Mouse (Mus musculus): Measurements from ENCODE around the gene Kcnj2. TPM values are rescaled to one million over a fixed set of nuclear protein-coding genes. Genes with fewer than 3 reads are reported as not detected.

Kcnj2 gene
- total RNA-seq, 1 experiment from 2014 or later, result 21.6 TPM

DNA sequence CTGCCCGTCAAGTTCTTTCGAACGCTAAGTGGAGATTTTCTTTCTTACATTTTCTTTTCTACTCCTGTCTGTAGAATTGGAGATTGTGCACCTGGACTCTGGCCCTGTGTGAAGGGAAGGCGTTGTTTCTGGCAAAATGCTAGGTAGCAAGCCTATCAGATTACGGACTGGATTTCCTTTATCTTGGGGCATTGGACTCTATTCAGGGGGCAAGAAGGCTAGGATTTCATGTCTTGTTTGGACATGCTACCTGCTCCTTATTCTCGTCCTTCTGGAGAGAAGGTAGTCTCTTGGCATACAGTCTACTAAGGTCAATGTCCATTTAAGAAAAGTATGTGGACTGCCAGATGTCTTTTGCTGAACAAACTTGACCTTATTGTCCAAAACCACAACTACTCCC lies 21.0 kb downstream of the Kcnj2 start:
- no peak for ATAC-seq (replicated peaks; ENCODE audit: insufficient number of reproducible peaks, low FRiP score, low TSS enrichment, poor library complexity, severe bottlenecking)

DNA sequence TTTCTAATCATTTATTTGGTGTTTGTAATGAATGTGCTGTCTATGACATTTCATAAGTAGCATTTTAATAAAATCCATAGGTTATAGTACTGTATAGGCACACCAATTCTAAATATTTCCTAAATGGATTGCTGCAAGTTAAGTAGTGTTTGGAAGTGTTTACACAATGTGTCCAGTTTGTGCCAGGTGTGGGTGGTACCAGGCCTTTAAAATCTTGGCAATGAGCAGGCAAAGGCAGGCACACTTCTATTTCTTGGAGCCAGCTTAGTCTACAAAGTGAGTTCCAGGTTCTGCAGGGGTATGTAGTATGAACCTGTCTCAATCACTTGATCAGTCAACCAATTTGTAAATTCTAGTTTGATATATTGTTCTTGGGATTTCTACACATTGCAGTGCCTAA lies 22.3 kb downstream of the Kcnj2 start:
- no peak for ATAC-seq (replicated peaks; ENCODE audit: insufficient number of reproducible peaks, low FRiP score, low TSS enrichment, poor library complexity, severe bottlenecking)

DNA sequence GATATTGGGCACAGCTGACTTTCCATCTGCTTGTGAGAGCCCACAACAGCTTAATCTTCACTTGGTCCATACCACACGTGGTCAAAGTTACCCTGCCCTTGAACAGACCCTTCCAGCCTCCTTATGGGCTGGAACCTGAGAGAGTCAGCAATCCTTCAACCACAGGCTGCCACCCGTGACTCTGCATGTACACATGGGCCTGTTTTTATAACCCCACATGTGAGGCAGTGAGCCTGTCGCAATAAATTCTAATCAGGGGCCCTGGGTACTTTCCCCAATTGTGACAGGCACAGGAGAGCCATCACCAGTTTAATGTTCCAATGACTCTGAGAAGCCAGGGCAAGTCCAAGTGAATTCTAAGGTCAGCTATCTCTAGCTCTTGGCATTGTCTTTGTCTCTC lies 22.8 kb downstream of the Kcnj2 start:
- ATAC-seq (replicated peaks; ENCODE audit: insufficient number of reproducible peaks, low FRiP score, low TSS enrichment, poor library complexity, severe bottlenecking), result peak; percentile 90

DNA sequence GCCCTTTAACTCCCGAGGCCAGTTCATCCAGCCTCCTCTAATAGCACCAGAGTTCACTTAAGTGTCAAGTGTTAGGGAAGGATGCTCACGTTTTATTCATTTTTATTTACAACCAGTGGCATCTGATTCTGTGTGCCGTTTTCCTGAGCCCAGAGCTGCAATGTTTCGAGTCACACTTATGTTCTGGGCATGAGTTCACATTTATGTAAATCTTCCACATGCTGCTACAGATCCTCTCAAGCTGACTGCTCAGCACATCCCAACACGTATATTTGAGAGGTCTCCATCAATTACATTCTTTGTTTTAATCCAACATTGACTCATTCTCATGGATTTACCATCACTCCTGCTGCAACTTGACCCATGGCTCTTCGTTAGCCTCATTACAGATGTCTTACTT lies 25.2 kb downstream of the Kcnj2 start:
- ATAC-seq (replicated peaks; ENCODE audit: insufficient number of reproducible peaks, low FRiP score, low TSS enrichment, poor library complexity, severe bottlenecking), result no peak

DNA sequence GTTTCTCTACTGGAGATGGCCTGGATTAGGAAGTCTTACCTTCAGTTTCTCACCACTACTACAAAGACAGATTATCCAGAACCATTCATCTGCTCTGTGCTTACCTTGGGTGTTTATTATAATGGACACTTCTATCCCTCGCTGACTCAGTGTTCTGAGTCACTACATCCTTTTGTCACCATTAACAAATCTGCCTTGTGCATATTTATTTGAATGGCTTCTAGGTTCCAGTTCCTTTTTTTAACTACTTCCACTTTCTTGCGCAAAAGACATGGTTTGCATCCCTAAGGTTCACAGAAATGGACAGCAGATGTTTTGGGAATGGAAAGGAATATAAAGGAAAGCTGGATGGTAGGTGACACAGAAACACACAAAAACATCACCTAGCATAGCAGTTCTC lies 27.0 kb downstream of the Kcnj2 start:
- ATAC-seq (replicated peaks; ENCODE audit: insufficient number of reproducible peaks, low FRiP score, low TSS enrichment, poor library complexity, severe bottlenecking), result peak; percentile 57

DNA sequence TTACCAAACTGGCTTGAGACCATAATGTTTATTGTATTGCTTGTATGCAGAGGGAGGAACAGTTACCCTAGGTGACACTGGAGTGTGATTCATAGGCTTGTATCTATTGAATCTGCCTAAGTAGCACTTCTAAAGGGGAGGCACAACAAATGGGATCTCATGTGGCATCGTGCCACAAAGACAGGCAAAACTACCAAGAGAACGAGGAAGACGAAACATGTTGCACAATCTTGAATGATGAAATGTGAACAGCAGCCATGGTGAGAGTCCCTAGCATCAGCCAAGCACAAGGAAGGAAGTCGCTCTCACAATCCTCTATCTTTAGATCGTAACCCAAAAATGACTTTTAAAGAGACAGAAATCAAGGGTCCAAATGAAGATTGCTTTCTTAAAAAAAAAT lies 30.6 kb downstream of the Kcnj2 start:
- ATAC-seq (replicated peaks; ENCODE audit: insufficient number of reproducible peaks, low FRiP score, low TSS enrichment, poor library complexity, severe bottlenecking), result peak; percentile 90

DNA sequence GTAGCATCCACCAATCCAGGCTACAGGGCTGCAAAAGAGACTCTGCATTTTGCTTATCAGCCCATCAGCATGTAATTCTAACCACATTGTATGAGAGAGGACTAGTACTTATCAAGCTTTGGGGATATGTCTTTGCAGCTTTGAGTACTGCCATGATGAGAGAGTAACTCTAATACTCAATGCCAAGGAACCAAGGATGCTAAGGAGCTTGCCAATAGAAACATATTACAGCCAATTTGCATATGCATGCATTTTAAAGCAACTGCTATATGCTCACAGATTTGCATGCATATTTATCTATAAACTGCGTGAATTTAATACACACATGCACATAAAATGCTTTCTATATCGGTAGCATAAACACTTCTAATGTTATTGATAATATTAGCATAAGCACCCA lies 34.2 kb downstream of the Kcnj2 start:
- no peak for ATAC-seq (replicated peaks; ENCODE audit: insufficient number of reproducible peaks, low FRiP score, low TSS enrichment, poor library complexity, severe bottlenecking)

DNA sequence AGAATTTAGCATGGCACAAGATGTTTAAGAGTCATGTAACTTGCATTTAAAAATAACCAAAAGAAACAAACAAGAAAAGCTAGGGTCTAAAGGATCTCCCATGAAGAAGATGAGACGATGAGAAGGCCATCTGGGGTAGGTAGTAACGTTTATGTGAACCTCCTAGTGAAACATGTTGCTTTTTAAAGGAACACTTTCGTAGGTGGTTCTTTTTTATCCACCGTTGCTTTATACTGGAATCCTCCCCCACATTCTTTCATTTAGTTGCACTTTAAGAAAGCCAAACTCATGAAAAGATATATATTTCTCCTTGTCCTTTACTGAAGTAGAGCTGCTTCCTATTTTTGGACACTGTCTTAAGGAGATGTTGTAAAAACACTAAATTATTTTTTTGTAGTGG lies 34.7 kb downstream of the Kcnj2 start:
- ATAC-seq (replicated peaks; ENCODE audit: insufficient number of reproducible peaks, low FRiP score, low TSS enrichment, poor library complexity, severe bottlenecking), result no peak

DNA sequence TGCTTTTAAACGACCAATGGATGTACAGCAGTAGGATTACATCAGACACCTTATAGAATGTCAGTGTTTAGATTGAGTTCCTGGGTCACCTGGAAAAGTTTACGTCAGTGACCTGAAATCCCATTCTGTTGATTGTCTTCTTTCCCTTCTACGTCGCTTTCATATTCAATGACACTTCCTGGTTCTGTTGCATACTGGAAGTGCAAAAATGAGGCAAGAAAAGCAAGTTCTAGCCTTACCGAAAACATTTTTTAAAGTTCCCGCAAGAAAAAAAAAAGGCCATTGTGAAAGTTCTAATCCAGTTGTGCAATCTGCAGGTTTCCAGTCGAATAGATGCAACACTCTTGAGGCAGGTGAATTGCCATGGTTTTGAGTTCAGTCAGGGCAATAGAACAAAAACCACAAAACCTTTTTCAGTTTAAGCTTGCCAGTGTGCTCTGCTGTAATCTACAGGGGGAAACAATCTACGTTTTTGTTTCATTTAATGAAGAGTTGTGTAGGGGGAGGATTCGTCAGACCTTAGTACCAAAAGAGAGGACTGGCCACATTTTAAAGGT lies 35.7 kb downstream of the Kcnj2 start:
- no peak for ATAC-seq (replicated peaks; ENCODE audit: insufficient number of reproducible peaks, low FRiP score, low TSS enrichment, poor library complexity, severe bottlenecking)

DNA sequence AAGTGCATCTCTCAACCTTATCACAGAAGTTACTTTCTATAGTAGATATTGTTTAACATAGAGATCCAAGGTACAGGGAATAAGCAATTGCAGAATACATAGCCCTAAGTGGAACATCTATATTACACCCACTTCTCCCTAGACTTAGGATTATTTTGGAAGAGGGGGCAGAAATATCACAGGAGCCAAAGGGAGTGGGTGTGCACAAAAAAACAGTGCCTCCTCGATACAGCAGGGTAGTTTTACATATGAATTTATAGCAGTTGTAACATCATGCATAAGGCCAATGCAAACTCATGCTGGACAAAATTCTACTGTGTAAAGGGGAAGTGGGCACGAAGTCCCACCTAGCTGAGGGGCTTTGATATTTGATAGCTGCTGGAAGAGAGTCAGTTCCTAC lies 38.5 kb downstream of the Kcnj2 start:
- ATAC-seq (replicated peaks; ENCODE audit: insufficient number of reproducible peaks, low FRiP score, low TSS enrichment, poor library complexity, severe bottlenecking), result no peak

DNA sequence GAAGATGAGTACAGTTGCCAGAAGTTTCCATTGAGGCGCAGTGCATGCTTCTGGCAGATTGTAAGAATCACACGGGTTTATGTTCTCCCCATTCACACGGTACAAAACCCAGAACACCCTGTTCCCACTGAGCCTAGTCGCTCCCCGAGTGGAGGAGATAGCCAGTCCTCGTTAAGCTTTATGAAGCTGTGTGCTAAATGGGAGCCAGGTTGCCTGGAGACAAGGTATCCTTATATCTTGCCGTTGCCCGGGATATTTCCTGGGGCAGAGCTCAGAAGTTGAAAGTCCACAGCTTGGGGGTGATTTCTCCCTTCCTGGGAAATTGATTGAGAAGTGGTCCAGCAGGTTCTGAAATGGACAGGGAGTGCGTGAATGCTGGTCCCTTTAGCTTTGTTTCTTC lies 42.2 kb downstream of the Kcnj2 start:
- ATAC-seq (replicated peaks; ENCODE audit: insufficient number of reproducible peaks, low FRiP score, low TSS enrichment, poor library complexity, severe bottlenecking), result no peak

DNA sequence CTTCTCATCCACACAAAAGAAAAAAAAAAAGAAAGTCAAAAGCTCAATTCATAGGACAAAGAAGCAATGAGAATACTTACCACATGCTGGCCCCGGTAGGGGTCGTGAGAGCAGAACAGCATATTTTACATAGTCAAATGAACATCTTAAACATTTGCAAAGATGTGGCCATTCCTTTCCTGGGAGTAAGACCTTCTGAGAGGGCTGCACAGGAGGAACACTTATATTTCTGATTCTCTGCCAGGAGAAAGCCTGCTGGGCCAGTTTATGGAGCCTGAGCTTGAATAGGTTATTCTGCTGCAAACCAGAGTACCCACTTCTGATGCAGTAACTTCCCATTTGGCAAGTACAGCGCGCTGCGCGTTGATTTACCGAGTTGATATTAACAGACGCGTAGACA lies 55.5 kb downstream of the Kcnj2 start:
- no peak for ATAC-seq (replicated peaks; ENCODE audit: insufficient number of reproducible peaks, low FRiP score, low TSS enrichment, poor library complexity, severe bottlenecking)

DNA sequence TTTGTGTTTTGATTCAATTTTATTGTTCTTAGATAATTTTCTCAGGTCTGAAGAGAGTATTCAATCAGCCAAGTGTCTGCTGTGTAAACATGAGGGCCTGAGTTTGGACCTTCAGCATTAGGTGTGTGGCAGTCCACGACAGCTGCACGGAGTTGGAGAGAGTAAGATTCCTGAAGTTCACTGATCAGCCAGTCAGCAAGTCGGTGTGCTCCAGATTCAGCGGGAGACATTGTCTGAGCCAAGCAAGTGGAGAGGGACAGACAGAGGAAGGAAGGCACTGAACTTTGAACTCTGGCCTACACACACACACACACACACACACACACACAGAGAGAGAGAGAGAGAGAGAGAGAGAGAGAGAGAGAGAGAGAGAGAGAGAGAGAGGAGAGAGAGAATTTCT lies 57.4 kb downstream of the Kcnj2 start:
- no peak for ATAC-seq (replicated peaks; ENCODE audit: insufficient number of reproducible peaks, low FRiP score, low TSS enrichment, poor library complexity, severe bottlenecking)

DNA sequence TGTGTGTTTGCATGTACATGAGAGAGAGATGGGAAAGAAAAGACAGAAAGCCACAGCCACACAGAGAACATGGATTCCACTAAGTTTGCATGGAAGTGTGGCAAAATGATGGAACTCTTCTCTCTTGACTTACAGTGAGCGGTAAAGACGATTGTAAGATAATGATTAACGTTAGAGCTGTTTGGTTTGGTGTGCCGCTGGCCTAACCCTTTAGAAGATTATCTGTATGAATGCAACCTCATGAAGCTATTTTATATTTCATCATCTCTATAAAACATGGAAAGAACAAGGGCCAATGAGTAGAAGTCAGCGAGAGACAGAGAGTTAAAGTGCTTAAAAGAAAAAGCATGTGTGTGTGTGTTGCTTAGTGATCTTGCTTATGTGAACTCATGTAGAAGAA lies 60.0 kb downstream of the Kcnj2 start:
- no peak for ATAC-seq (replicated peaks; ENCODE audit: insufficient number of reproducible peaks, low FRiP score, low TSS enrichment, poor library complexity, severe bottlenecking)

Other genes with a start within 250 kb of the Kcnj2 start
- 0.75 TPM in 1 of 3 replicates, not detected in the others for gene Kcnj16, start 98.1 kb upstream of the Kcnj2 start, total RNA-seq (2017)

Measured in monocyte, adult 5-6 weeks (primary cell).